Mouse (Mus musculus): Measurements from ENCODE around the gene Ovca2. TPM values are rescaled to one million over a fixed set of nuclear protein-coding genes. Genes with fewer than 3 reads are reported as not detected.

The Ovca2 gene
- 19.4 and 20.5 TPM in 2 replicates for polyA plus RNA-seq (2016; fragmentation: Nextera tagmentation; extraction: Ambion mirVana)

DNA sequence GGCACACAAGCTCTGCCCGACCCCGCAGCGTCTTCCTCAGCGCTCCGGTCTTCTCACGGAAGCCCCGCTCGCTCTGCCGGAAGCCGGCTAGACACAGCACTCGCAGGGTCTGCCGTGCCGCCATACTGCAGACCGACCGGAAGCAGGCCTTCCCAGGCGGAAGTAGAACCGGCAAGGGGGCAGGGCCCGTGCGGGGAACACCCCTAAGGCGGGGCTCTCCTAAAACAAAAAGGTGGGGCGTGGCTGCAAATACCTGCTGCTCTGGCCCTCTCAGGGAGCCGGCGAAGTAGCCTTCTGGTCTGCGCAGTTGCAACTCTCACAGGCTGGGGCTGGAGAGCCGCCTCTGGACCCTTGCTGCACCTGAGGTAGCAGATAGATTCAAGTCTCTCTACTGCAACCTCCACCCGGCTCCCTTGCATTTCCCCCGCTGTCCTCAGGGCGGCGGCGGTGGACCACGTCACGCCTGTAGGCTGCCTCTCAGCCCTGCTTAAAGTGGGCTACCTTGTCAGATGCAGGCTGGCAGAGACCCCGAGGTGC lies at the start of gene Ovca2:
Gene Ovca2, minus strand, starts transcription at position 164 of the 537 bp plus-strand sequence.
- H3K27me3 ChIP-seq (replicated peaks): no peaks in the 10 kb centered on the region
- H3K4me3 ChIP-seq: peak within 1 kb of the TSS; percentile 73
- ATAC-seq (ENCODE audit: insufficient number of reproducible peaks, low FRiP score): peak; percentile 91
- H3K36me3 ChIP-seq: peaks cover 47% of the 10 kb centered on the region
- peaks cover 19% of the 10 kb centered on the region for H3K4me1 ChIP-seq (replicated peaks)
- H3K9me3 ChIP-seq (replicated peaks): no peaks in the 10 kb centered on the region
- peak within 1 kb of the TSS; percentile 76 for H3K4me2 ChIP-seq
- peak within 1 kb of the TSS; percentile 82 for H3K9ac ChIP-seq
- WGBS: under 1% methylated on average over 32 of the region's 33 CpGs
- peak within 1 kb of the TSS; percentile 48; the same call in 1 of the 2 replicates for H3K27ac ChIP-seq (ENCODE audit: poor library complexity, severe bottlenecking)

DNA sequence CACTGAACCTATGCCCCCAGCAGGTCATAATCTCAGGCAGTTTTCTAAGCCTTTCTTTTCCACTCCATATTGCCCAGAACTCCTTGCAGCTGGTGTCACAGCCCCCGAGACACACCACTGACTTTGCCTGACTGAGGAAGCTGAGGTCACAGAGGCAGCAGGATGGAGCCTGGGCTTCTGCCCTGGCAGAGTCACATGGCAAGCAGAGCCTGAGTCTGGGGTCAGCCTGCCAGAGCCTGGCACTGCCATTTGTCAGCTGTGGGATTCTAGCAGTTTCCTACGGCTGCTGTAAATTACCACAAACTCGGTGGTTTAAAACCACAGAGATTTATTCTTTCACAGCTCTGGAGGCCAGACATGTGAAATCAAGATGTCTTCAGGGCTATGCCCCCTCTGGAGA lies 49.0 kb upstream of the Ovca2 start:
- WGBS: 58% methylated on average over 3 of the region's 3 CpGs
- H3K4me3 ChIP-seq: no peak overlapping the region
- H3K36me3 ChIP-seq: no peaks in the 10 kb centered on the region
- no peak overlapping the region for H3K27ac ChIP-seq (ENCODE audit: poor library complexity, severe bottlenecking)
- no peak overlapping the region for H3K9ac ChIP-seq
- ATAC-seq (ENCODE audit: insufficient number of reproducible peaks, low FRiP score): no peak
- H3K27me3 ChIP-seq (replicated peaks): no peaks in the 10 kb centered on the region
- no peaks in the 10 kb centered on the region for H3K9me3 ChIP-seq (replicated peaks)
- H3K4me2 ChIP-seq: no peak overlapping the region
- H3K4me1 ChIP-seq (replicated peaks): peaks cover 13% of the 10 kb centered on the region

DNA sequence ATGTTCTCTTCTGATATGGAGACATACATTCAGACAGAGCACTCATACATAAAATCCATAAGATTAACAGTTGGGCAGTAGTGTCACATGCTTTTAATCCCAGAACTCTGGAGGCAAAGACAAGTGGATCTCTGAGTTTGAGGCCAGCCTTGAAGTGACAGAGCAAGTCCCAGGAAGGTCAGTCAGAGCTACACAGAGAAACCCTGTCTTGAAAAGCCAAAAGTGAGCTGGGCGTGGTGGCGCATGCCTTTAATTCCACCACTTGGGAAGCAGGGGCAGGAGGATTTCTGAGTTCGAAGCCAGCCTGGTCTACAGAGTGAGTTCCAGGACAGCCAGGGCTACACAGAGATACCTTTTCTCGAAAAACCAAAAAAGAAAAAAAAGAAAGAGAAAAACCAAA lies 46.2 kb upstream of the Ovca2 start:
- H3K27ac ChIP-seq (ENCODE audit: poor library complexity, severe bottlenecking): no peak overlapping the region
- no peak overlapping the region for H3K4me2 ChIP-seq
- H3K4me1 ChIP-seq (replicated peaks): peaks cover 18% of the 10 kb centered on the region
- no peak for ATAC-seq (ENCODE audit: insufficient number of reproducible peaks, low FRiP score)
- H3K36me3 ChIP-seq: no peaks in the 10 kb centered on the region
- H3K9me3 ChIP-seq (replicated peaks): no peaks in the 10 kb centered on the region
- no peak overlapping the region for H3K4me3 ChIP-seq
- H3K27me3 ChIP-seq (replicated peaks): no peaks in the 10 kb centered on the region
- H3K9ac ChIP-seq: no peak overlapping the region
- WGBS: 73% methylated on average over 4 of the region's 4 CpGs

DNA sequence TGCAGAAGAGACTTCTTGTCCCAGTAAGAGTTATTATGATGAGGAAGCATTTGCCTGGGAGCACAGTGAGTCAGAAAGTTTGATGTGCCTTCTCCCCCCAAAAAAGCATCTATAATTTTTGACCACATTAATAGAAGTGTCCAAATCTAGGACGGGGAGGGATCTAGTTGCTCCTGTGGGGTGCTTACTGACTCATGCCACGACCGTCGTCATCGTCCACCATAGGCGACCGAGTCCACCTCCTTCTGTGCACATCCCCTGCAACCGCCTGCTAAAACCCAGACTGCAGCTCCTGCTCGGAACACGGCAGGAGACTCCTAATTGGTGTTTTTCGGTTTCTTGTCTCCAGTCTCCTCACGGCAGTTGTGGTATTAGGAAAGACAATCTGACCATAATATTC lies 45.4 kb upstream of the Ovca2 start:
- H3K4me3 ChIP-seq: no peak overlapping the region
- H3K4me2 ChIP-seq: no peak overlapping the region
- ATAC-seq (ENCODE audit: insufficient number of reproducible peaks, low FRiP score): no peak
- no peak overlapping the region for H3K27ac ChIP-seq (ENCODE audit: poor library complexity, severe bottlenecking)
- H3K27me3 ChIP-seq (replicated peaks): no peaks in the 10 kb centered on the region
- H3K4me1 ChIP-seq (replicated peaks): peaks cover 21% of the 10 kb centered on the region
- 86% methylated on average over 12 of the region's 12 CpGs for WGBS
- no peaks in the 10 kb centered on the region for H3K36me3 ChIP-seq
- H3K9me3 ChIP-seq (replicated peaks): no peaks in the 10 kb centered on the region
- H3K9ac ChIP-seq: no peak overlapping the region

DNA sequence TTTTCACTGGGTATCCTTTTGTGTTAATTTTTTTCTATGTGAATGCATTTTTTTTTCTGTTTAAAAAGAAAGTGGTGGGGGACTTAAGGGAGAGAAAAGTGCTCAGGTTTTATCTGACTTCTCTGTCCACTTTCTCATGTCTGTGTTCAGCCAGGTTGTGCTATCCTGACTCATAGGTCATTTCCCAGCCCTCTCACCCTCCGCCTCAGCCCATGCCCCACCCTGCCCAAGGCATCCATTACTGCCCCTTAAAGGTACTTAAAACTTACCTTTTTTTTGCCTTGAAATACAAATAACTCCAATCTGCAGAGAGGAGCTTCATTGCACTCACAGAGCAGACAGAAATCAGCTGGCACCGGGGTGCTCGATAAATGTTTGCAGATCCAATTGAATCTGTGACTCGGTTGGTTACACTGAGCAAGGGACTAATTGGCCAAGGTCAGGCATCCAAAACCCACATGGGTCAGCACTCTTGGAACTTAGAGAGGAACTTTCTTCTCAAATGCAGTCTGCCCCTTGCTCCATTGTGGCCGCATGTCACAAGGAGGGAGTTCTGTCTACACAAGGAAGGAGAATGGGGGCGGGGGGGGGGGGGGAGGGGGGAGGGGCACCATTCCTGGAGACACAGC lies 42.0 kb upstream of the Ovca2 start:
- H3K9me3 ChIP-seq (replicated peaks): no peaks in the 10 kb centered on the region
- H3K4me1 ChIP-seq (replicated peaks): peaks cover 29% of the 10 kb centered on the region
- H3K27ac ChIP-seq (ENCODE audit: poor library complexity, severe bottlenecking): peak overlapping the region; percentile 65
- no peaks in the 10 kb centered on the region for H3K36me3 ChIP-seq
- no peaks in the 10 kb centered on the region for H3K27me3 ChIP-seq (replicated peaks)
- ATAC-seq (ENCODE audit: insufficient number of reproducible peaks, low FRiP score): no peak
- WGBS: 52% methylated on average over 5 of the region's 6 CpGs
- no peak overlapping the region for H3K4me3 ChIP-seq
- H3K4me2 ChIP-seq: peak overlapping the region; percentile 41
- H3K9ac ChIP-seq: peak overlapping the region; percentile 34; the same call in 1 of the 2 replicates

DNA sequence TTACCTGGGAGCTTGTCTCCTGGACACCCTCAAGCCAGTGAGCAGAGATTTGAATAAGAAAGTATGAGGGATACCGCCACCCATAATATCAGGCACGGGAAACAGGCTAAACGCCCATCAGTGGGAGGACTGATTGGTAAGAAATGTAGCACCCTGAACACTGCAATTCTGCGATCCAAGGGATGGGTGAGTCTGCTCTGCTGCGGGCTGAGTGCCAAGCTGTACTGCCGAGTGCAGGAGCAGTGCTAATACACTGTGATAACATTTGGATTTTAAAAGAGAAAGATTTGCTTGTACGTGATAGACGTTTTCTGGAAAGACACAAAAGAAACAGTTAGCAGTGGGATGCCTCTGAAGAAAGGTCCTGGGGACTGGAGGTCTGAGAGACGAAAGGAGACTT lies 41.5 kb upstream of the Ovca2 start:
- peaks cover 34% of the 10 kb centered on the region for H3K4me1 ChIP-seq (replicated peaks)
- no peak overlapping the region for H3K9ac ChIP-seq
- ATAC-seq (ENCODE audit: insufficient number of reproducible peaks, low FRiP score): peak; percentile 64; the same call in 1 of the 2 replicates
- no peaks in the 10 kb centered on the region for H3K27me3 ChIP-seq (replicated peaks)
- no peaks in the 10 kb centered on the region for H3K36me3 ChIP-seq
- H3K4me3 ChIP-seq: no peak overlapping the region
- no peaks in the 10 kb centered on the region for H3K9me3 ChIP-seq (replicated peaks)
- H3K27ac ChIP-seq (ENCODE audit: poor library complexity, severe bottlenecking): peak overlapping the region; percentile 65
- WGBS: 29% methylated on average over 9 of the region's 9 CpGs
- peak overlapping the region; percentile 41 for H3K4me2 ChIP-seq

DNA sequence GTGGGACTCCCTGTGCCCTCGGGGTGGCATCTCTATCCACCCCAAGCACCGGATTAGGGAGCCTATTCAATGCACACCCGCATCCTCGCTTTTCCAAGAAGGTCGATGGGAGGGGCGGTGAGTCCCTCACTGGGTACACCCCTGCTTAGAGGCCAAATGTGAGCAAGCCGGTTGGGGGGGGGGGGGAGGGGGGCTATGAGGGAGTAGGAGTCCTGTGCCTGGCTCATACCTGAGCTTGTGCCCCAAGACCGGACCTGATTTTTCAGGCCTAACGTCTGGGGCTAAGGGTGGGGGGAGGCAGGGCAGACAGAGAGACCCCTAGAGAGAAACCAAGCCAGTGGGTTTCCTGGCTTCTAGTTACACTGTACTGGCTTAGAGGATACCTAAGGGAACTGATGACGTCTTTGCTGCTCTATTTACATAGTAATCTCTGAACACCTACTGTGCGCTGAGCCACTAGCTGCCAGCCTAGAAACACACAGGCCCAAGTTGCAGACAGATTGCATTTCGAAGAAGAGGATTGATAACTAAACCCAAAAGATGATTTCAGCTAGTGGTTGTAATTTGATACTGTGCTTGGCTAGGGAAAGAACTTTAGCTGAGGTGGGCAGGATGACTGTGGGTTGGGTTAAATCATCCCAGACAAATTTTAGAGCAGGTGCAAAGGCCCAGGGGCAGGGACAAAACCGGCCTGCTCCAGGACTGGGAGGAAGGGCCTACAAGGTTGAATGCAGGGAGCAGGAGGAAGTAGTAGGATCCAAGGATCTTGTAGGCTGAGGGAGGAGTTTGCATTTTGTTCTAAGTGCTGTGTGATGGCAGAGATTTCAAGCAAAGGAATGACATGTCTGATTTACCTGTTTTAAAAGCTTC lies 35.7 kb upstream of the Ovca2 start:
- H3K36me3 ChIP-seq: no peaks in the 10 kb centered on the region
- H3K9ac ChIP-seq: peak overlapping the region; percentile 71
- peak overlapping the region; percentile 73 for H3K4me2 ChIP-seq
- no peaks in the 10 kb centered on the region for H3K27me3 ChIP-seq (replicated peaks)
- H3K4me1 ChIP-seq (replicated peaks): peaks cover 66% of the 10 kb centered on the region
- ATAC-seq (ENCODE audit: insufficient number of reproducible peaks, low FRiP score): no peak
- H3K9me3 ChIP-seq (replicated peaks): no peaks in the 10 kb centered on the region
- H3K27ac ChIP-seq (ENCODE audit: poor library complexity, severe bottlenecking): peak overlapping the region; percentile 100
- WGBS: 25% methylated on average over 13 of the region's 13 CpGs
- H3K4me3 ChIP-seq: peak overlapping the region; percentile 37

DNA sequence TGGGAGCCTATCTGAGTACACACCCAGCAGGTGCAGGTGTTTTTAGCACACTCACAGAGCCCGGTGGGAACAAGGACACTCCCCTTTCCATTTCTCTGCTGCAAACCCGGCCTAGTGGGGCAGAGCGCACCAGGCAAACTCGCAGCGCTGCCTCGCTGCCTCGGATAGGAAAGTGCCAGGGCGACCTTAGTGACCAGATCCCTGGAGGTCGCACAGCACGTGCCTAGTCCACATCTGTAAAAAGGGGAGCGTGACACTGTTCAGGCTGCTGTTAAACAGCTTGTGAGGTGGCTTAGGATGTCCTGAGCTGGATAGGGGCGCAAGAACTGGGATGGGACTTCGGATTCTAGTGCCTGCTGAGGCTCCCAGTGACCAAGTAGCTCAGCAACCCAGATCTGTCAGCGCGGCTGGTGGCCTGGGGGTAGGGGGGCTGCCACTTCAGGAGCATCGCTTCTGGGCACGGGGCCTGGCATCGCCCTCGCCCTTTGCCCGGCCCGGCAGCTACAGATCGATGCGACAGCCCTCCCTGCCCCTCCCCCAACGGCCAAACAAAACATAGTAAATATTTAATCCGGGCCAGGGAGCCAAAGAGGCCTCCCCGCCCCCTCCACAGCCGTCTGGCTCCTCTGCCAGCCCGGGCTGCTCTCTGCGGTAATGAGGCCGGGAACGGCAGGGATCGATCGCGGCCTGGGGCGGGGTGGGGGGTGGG lies 34.9 kb upstream of the Ovca2 start:
- 6% methylated on average over 35 of the region's 35 CpGs for WGBS
- Histone ChIP-seq H3K9me3 (replicated peaks) (no peaks in the 10 kb centered on the region), H3K4me2 (peak overlapping the region; percentile 73), H3K4me1 (replicated peaks) (peaks cover 74% of the 10 kb centered on the region), H3K27me3 (replicated peaks) (no peaks in the 10 kb centered on the region), H3K36me3 (no peaks in the 10 kb centered on the region), H3K9ac (peak overlapping the region; percentile 71), H3K4me3 (peak overlapping the region; percentile 37), H3K27ac (ENCODE audit: poor library complexity, severe bottlenecking) (peak overlapping the region; percentile 100)
- no peak for ATAC-seq (ENCODE audit: insufficient number of reproducible peaks, low FRiP score)

DNA sequence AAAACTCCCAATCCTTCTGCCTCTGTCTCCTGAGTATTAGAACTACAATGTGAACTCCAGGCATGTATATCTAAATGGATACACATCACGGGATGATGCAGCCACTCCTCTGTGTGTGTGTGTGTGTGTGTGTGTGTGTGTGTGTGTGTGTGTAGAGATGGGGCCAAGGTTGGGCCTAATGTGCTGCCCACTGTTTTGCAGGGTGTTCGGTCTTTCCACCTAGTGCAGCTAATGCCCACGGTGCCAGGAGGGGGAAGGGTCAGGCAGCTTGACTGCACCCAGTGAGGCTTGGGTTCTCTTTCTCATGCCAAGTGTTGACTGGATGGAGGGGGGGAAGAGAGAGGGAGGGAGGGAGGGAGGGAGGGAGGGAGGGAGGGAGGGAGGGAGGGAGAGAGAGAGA lies 34.2 kb upstream of the Ovca2 start:
- no peaks in the 10 kb centered on the region for H3K27me3 ChIP-seq (replicated peaks)
- no peaks in the 10 kb centered on the region for H3K36me3 ChIP-seq
- peak overlapping the region; percentile 71 for H3K9ac ChIP-seq
- H3K4me3 ChIP-seq: no peak overlapping the region
- peak overlapping the region; percentile 73 for H3K4me2 ChIP-seq
- no peak for ATAC-seq (ENCODE audit: insufficient number of reproducible peaks, low FRiP score)
- H3K4me1 ChIP-seq (replicated peaks): peaks cover 80% of the 10 kb centered on the region
- 48% methylated on average over 3 of the region's 3 CpGs for WGBS
- no peaks in the 10 kb centered on the region for H3K9me3 ChIP-seq (replicated peaks)
- peak overlapping the region; percentile 100 for H3K27ac ChIP-seq (ENCODE audit: poor library complexity, severe bottlenecking)

DNA sequence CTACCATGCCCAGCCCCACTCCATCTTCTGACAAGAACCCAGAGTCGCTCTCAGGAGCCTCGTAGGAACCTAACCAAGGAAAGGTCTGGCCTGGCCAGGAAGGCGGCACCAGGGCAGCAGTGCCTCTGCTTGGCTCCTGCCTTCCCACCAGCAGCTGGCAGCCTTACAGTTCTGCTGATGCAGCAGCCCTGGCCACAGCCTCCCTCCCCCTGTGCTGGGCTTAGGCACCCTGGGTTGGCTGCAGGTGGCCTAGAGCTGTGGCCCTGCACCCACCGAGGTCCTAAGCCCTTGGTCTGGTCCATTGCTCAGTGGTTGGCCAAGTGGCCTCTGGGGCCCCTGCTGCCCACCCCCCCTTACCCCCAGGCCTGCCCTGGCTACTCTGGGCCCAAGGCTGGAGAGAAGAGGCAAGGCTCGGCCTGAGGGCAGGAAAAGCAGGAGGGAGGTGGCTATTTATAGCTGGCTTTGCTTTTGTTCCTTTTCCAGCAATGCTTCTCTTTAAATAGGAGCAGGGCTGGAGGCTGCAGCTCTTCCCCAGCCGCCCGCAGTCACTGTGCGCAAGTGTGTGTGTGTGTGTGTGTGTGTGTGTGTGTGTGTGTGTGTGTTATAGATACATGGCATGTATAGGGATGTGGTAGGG lies 33.5 kb upstream of the Ovca2 start:
- Histone ChIP-seq H3K9ac (peak overlapping the region; percentile 65; the same call in 1 of the 2 replicates), H3K36me3 (no peaks in the 10 kb centered on the region), H3K27me3 (replicated peaks) (no peaks in the 10 kb centered on the region), H3K4me3 (no peak overlapping the region), H3K9me3 (replicated peaks) (no peaks in the 10 kb centered on the region), H3K4me2 (peak overlapping the region; percentile 73), H3K4me1 (replicated peaks) (peaks cover 83% of the 10 kb centered on the region), H3K27ac (ENCODE audit: poor library complexity, severe bottlenecking) (peak overlapping the region; percentile 100)
- ATAC-seq (ENCODE audit: insufficient number of reproducible peaks, low FRiP score): peak; percentile 44
- 34% methylated on average over 8 of the region's 8 CpGs for WGBS

Data from heart, embryonic 12.5 days (tissue).